Mouse (Mus musculus) olfactory bulb, adult 2 months (tissue): Measurements from ENCODE around the gene Ddx47.

Source experiments
- CTCF ChIP-seq: fragments of 200-500 bp; IDR thresholded peaks from 2 replicates; pipeline ENCODE4 v1.5.1; 2012; ENCODE audit warnings: low read depth, mild to moderate bottlenecking, low read length, moderate library complexity; ENCODE audit not compliant: insufficient read depth
- POLR2A ChIP-seq: fragments of 200-500 bp; IDR thresholded peaks from 2 replicates; pipeline ENCODE4 v1.6.1; 2012; ENCODE audit warnings: mild to moderate bottlenecking, low read depth, low read length, moderate library complexity; ENCODE audit not compliant: insufficient read depth

- TF ChIP-seq POLR2A (no peak), CTCF (no peak)
Measured at GRCm38 (mm10) chr6:135019564-135019963, 8.2 kb downstream of the Ddx47 start.
